Mouse (Mus musculus): ENCODE data around the gene Atf7ip. TPM values are rescaled to one million over a fixed set of nuclear protein-coding genes. Genes with fewer than 3 reads are reported as not detected.

The Atf7ip gene
- polyA plus RNA-seq, 1 experiment, result 6.8 TPM

DNA sequence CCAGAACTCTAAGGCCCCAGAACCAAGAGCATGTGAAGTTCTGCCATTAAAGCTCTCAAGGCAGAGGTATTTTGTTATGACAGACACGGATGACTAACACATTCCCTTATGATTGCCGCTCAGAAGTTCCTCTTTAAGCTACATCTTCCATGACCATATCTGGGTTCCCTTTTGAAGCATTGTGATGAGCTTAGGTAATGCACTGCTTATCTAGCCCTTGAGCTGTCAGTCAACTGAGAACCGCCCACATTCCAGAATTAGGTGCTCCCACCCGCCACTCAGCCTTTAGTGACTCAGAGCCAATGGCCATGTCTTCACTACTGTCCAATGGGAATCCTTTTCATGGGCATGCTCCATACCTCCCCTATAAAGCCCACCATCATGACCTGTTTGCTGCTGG, 13.7 kb upstream of the Atf7ip start:
- no peak for TF ChIP-seq CTCF (IDR thresholded peaks at IDR 0.05; ENCODE audit: control insufficient read depth, insufficient read depth, insufficient read length)
- no peak for TF ChIP-seq CEBPB (IDR thresholded peaks at IDR 0.05; ENCODE audit: low read depth)
- no peak for TF ChIP-seq MYOG (IDR thresholded peaks at IDR 0.05; ENCODE audit: control insufficient read depth, extremely low read depth, insufficient read length)
- TF ChIP-seq MYOD1 (IDR thresholded peaks at IDR 0.05; ENCODE audit: control insufficient read depth, insufficient read length, low read depth), result no peak
- no peak for TF ChIP-seq USF1 (IDR thresholded peaks at IDR 0.05; ENCODE audit: low read depth)
- TF ChIP-seq FOSL1 (IDR thresholded peaks at IDR 0.05; ENCODE audit: insufficient read depth, low read length, poor library complexity, severe bottlenecking), result no peak
- TF ChIP-seq MAX (IDR thresholded peaks at IDR 0.05), result no peak
- H3K27me3 ChIP-seq (ENCODE audit: control insufficient read depth, insufficient read depth, insufficient read length), result no peaks in the 10 kb centered on the region
- H3K4me3 ChIP-seq (ENCODE audit: insufficient read depth, poor library complexity, severe bottlenecking), result no peak overlapping the region
- no peaks in the 10 kb centered on the region for H3K79me2 ChIP-seq (ENCODE audit: control insufficient read depth, insufficient read depth)
- H3K36me3 ChIP-seq (ENCODE audit: control insufficient read depth, insufficient read depth), result no peaks in the 10 kb centered on the region
- H3K79me3 ChIP-seq (ENCODE audit: low read depth), result no peaks in the 10 kb centered on the region
- no peak overlapping the region for H3ac ChIP-seq (ENCODE audit: control insufficient read depth, insufficient read length, low read depth)

DNA sequence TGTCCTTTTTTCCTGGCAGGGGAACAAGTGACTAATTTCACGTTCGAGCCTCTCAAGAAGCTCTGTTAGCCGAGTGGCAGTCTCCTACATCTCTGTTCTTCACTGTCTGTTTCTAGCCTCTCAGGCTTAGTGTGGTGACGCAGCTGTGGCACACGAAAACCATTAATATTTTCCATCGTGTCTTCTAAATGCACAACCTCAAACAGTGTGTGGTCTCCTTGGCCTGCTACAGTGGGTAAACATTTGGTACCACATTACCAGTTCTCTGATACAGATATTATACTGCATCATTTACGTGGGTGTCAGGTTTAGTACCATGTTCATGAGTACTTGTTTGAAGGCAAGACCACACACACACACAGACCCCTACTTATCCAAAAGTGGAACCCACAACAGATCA, 12.5 kb upstream of the Atf7ip start:
- no peaks in the 10 kb centered on the region for H3K79me3 ChIP-seq (ENCODE audit: low read depth)
- no peak overlapping the region for H3K4me3 ChIP-seq (ENCODE audit: insufficient read depth, poor library complexity, severe bottlenecking)
- TF ChIP-seq FOSL1 (IDR thresholded peaks at IDR 0.05; ENCODE audit: insufficient read depth, low read length, poor library complexity, severe bottlenecking) (no peak), USF1 (IDR thresholded peaks at IDR 0.05; ENCODE audit: low read depth) (no peak), MYOG (IDR thresholded peaks at IDR 0.05; ENCODE audit: control insufficient read depth, extremely low read depth, insufficient read length) (no peak), MAX (IDR thresholded peaks at IDR 0.05) (no peak), MYOD1 (IDR thresholded peaks at IDR 0.05; ENCODE audit: control insufficient read depth, insufficient read length, low read depth) (no peak), CTCF (IDR thresholded peaks at IDR 0.05; ENCODE audit: control insufficient read depth, insufficient read depth, insufficient read length) (no peak)
- no peaks in the 10 kb centered on the region for H3K79me2 ChIP-seq (ENCODE audit: control insufficient read depth, insufficient read depth)
- H3ac ChIP-seq (ENCODE audit: control insufficient read depth, insufficient read length, low read depth), result no peak overlapping the region
- no peaks in the 10 kb centered on the region for H3K27me3 ChIP-seq (ENCODE audit: control insufficient read depth, insufficient read depth, insufficient read length)
- H3K36me3 ChIP-seq (ENCODE audit: control insufficient read depth, insufficient read depth), result no peaks in the 10 kb centered on the region

DNA sequence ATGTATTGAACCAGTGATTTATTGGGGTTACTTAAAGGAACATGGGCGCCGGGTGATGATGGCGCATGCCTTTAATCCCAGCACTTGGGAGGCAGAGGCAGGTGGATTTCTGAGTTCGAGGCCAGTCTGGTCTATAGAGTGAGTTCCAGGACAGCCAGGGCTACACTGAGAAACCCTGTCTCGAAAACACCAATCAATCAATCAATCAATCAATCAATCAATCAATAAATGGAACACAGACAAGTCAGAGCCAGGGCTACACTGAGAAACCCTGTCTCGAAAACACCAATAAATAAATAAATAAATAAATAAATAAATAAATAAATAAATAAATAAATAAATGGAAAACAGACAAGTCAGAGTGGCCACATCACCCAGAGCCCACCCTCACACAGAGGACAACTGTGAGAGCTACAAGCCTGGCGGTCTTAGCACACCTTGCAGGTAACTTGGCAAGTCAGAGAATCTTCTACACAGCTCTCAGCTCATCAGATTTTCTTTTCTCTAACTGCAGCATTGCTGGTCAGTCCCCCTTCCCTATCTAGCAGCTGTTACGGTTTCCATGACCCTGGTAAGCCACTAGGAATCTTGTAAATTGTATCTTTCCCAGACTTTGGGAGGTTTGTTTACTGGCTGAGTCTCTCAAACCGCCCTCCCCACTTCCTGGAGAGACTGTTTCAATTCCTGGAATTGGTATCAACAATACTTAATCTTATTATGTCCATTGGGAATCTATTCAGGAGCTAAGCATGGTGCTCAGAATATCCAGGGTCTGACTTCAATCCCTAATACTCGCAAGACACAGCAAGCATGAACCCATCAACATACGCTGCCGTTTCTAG, 11.8 kb upstream of the Atf7ip start:
- no peaks in the 10 kb centered on the region for H3K79me3 ChIP-seq (ENCODE audit: low read depth)
- H3K4me3 ChIP-seq (ENCODE audit: insufficient read depth, poor library complexity, severe bottlenecking), result no peak overlapping the region
- no peaks in the 10 kb centered on the region for H3K79me2 ChIP-seq (ENCODE audit: control insufficient read depth, insufficient read depth)
- no peak overlapping the region for H3ac ChIP-seq (ENCODE audit: control insufficient read depth, insufficient read length, low read depth)
- H3K36me3 ChIP-seq (ENCODE audit: control insufficient read depth, insufficient read depth), result no peaks in the 10 kb centered on the region
- TF ChIP-seq MYOD1 (IDR thresholded peaks at IDR 0.05; ENCODE audit: control insufficient read depth, insufficient read length, low read depth) (no peak), MAX (IDR thresholded peaks at IDR 0.05) (no peak), CTCF (IDR thresholded peaks at IDR 0.05; ENCODE audit: control insufficient read depth, insufficient read depth, insufficient read length) (no peak), USF1 (IDR thresholded peaks at IDR 0.05; ENCODE audit: low read depth) (no peak), CEBPB (IDR thresholded peaks at IDR 0.05; ENCODE audit: low read depth) (no peak), FOSL1 (IDR thresholded peaks at IDR 0.05; ENCODE audit: insufficient read depth, low read length, poor library complexity, severe bottlenecking) (no peak), MYOG (IDR thresholded peaks at IDR 0.05; ENCODE audit: control insufficient read depth, extremely low read depth, insufficient read length) (no peak)
- H3K27me3 ChIP-seq (ENCODE audit: control insufficient read depth, insufficient read depth, insufficient read length), result no peaks in the 10 kb centered on the region

DNA sequence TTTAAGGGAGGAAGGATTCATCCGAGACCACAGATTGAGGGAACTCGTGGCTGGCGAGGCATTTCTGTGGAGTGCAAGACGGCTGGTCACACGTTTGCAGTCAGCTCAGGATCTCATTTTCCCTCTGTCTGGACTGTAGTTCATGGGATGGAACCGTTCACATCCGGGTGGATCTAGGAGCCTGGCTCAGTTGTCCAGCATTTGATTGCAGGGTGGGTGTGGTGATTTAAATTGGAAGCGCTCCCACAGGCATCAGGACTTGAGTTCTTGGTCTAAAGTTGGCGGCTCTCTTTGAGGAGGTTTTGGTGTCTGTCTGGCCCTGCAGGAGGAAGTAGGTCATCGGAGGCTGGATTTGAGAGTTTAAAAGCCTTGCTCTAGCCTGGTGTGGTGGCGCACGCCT, 10.9 kb upstream of the Atf7ip start:
- TF ChIP-seq CEBPB (IDR thresholded peaks at IDR 0.05; ENCODE audit: low read depth), result no peak
- no peak for TF ChIP-seq FOSL1 (IDR thresholded peaks at IDR 0.05; ENCODE audit: insufficient read depth, low read length, poor library complexity, severe bottlenecking)
- TF ChIP-seq USF1 (IDR thresholded peaks at IDR 0.05; ENCODE audit: low read depth), result no peak
- TF ChIP-seq MYOD1 (IDR thresholded peaks at IDR 0.05; ENCODE audit: control insufficient read depth, insufficient read length, low read depth), result no peak
- no peak for TF ChIP-seq MAX (IDR thresholded peaks at IDR 0.05)
- TF ChIP-seq MYOG (IDR thresholded peaks at IDR 0.05; ENCODE audit: control insufficient read depth, extremely low read depth, insufficient read length), result no peak
- no peak for TF ChIP-seq CTCF (IDR thresholded peaks at IDR 0.05; ENCODE audit: control insufficient read depth, insufficient read depth, insufficient read length)
- Histone ChIP-seq H3ac (ENCODE audit: control insufficient read depth, insufficient read length, low read depth) (no peak overlapping the region), H3K79me3 (ENCODE audit: low read depth) (no peaks in the 10 kb centered on the region), H3K27me3 (ENCODE audit: control insufficient read depth, insufficient read depth, insufficient read length) (no peaks in the 10 kb centered on the region), H3K4me3 (ENCODE audit: insufficient read depth, poor library complexity, severe bottlenecking) (no peak overlapping the region), H3K36me3 (ENCODE audit: control insufficient read depth, insufficient read depth) (no peaks in the 10 kb centered on the region), H3K79me2 (ENCODE audit: control insufficient read depth, insufficient read depth) (no peaks in the 10 kb centered on the region)

DNA sequence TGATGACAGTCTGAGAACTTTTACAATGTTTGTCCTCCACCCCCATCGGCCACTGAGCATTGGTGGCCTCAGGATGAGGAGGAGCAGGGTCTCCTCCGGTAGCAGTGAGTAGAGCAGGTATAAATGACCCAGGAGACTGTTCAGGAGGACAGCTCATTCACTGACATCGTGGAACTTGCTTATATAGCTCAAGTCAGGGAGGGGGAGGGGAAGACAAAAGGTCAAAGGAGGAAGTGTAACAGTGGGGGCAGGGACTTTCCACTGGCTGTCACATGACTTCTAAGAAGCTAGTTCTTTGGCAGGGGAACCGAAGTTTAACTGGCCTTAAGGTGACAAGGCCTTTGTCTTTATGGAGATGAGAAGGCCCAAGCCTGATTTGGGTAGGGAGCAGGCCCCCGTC, 8.2 kb upstream of the Atf7ip start:
- TF ChIP-seq MYOG (IDR thresholded peaks at IDR 0.05; ENCODE audit: control insufficient read depth, extremely low read depth, insufficient read length) (no peak), CEBPB (IDR thresholded peaks at IDR 0.05; ENCODE audit: low read depth) (no peak), MAX (IDR thresholded peaks at IDR 0.05) (no peak), MYOD1 (IDR thresholded peaks at IDR 0.05; ENCODE audit: control insufficient read depth, insufficient read length, low read depth) (no peak), USF1 (IDR thresholded peaks at IDR 0.05; ENCODE audit: low read depth) (no peak), FOSL1 (IDR thresholded peaks at IDR 0.05; ENCODE audit: insufficient read depth, low read length, poor library complexity, severe bottlenecking) (no peak), CTCF (IDR thresholded peaks at IDR 0.05; ENCODE audit: control insufficient read depth, insufficient read depth, insufficient read length) (no peak)
- Histone ChIP-seq H3K27me3 (ENCODE audit: control insufficient read depth, insufficient read depth, insufficient read length) (no peaks in the 10 kb centered on the region), H3K4me3 (ENCODE audit: insufficient read depth, poor library complexity, severe bottlenecking) (no peak overlapping the region), H3K79me3 (ENCODE audit: low read depth) (no peaks in the 10 kb centered on the region), H3K79me2 (ENCODE audit: control insufficient read depth, insufficient read depth) (no peaks in the 10 kb centered on the region), H3ac (ENCODE audit: control insufficient read depth, insufficient read length, low read depth) (no peak overlapping the region), H3K36me3 (ENCODE audit: control insufficient read depth, insufficient read depth) (no peaks in the 10 kb centered on the region)
